Mouse (Mus musculus) adrenal gland, adult (tissue): ENCODE measurements around the gene Trp53.
"Not testable (repeated sequence)": the region's sequence is repeated elsewhere in the genome, so short reads cannot be mapped to it uniquely, and the experiment has no call there.

ENCODE experiments used
- DNase-seq, 2 experiments: peaks; one replicate each; pipeline ENCODE4 v3.0.0; 2022 to 2023; ENCODE audit warnings: low spot score in 1 of 2; ENCODE audit not compliant: inconsistent age in 2 of 2

The Trp53 gene

DNA sequence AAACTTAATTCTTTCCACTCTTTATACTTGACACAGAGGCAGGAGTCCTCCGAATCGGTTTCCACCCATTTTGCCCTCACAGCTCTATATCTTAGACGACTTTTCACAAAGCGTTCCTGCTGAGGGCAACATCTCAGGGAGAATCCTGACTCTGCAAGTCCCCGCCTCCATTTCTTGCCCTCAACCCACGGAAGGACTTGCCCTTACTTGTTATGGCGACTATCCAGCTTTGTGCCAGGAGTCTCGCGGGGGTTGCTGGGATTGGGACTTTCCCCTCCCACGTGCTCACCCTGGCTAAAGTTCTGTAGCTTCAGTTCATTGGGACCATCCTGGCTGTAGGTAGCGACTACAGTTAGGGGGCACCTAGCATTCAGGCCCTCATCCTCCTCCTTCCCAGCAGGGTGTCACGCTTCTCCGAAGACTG lies at the start of gene Trp53, which contains the start of gene Wrap53:
Gene Trp53, plus strand, starts transcription at position 269 of the 424 bp plus-strand sequence.
Gene Wrap53, minus strand, starts transcription at position 165 of the 424 bp plus-strand sequence.
- DNase-seq, result peak; percentile 92 to 97

DNA sequence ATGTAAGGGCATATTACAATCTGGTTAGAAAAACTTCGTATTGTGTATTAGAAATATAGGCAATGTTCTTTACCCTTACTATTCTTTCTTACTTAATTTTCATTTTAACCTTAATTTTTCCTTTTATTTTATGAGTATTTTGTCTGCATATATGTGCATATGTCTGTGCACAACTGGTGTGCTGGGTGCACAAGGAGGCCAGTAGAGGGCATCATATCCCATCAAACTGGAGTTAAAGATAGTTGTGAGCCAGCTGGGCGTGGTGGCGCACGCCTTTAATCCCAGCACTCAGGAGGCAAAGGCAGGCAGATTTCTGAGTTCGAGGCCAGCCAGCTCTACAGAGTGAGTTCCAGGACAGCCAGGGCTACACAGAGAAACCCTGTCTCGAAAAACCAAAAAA lies 49.4 kb upstream of the Trp53 start:
- DNase-seq, result not testable (repeated sequence)

GRCm38 (mm10) chr11:69532480-69533150 lies 47.5 kb upstream of the Trp53 start:
- no peak for DNase-seq

DNA sequence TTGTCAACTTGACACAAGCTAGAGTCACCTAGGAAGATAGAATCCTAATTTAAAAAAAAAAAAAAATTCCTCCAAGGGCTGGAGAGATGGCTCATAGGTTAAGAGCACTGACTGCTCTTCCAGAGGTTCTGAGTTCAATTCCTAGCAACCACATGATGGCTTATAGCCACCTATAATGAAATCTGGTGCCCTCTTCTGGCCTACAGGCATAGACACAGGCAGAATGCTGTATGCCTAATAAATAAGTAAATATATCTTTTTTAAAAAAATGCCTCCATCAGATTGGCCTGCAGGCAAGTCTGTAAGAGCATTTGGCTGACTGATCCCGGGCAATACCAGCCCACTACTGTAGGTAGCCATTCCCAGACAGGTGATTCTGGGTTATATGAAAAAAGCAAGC lies 45.2 kb upstream of the Trp53 start:
- no peak for DNase-seq

DNA sequence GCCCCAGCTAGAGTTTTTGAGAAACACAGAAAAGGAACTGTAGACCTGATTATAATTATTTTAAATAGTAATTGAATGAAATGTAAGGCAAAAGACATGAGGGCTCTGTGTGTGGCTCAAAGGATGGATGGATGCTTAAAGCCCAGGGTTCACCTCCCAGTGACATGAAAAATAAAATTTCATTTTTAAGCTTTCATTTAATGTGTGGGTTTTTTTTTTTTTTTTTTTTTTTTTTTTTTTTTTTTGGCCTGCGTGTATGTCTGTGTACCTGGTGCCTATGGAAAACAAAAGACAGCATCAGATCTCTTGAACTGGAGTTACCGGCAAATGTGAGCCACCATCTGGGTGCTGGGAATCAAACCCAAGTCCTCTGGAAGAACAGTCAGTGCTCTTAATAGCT lies 39.5 kb upstream of the Trp53 start:
- no peak for DNase-seq

DNA sequence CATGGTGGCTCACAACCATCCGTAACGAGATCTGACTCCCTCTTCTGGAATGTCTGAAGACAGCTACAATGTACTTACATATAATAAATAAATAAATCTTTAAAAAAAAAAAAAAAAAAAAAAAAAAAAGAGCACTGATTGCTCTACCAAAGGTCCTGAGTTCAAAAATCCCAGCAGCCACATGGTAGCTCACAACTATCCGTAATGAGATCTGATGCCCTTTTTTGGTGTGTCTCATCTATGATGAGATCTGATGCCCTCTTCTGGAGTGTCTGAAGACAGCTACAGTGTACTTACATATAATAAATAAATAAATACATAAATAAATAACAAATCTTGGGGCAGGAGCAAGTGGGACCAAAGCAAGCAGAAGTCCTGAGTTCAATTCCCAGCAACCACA lies 38.4 kb upstream of the Trp53 start:
- not testable (repeated sequence) for DNase-seq

DNA sequence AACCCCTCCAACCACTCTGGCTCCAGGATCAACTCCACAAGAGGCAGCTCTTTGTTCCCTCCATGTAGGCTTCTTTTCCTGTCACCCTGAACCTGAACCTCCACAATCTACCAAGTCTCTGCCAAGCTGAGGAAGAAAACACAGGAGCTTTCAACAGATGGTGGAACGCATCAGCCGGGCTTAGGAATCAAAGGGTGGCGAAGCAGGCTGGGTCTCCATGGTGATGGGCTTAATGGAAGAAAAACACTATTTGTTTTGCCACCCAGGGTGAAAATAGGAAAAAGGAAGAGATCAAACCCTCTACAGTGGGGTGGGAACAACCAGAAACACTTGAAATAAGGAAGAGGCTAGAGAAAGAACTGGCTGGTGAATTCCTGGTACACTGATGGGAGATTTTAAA lies 36.6 kb upstream of the Trp53 start:
- DNase-seq, result no peak

DNA sequence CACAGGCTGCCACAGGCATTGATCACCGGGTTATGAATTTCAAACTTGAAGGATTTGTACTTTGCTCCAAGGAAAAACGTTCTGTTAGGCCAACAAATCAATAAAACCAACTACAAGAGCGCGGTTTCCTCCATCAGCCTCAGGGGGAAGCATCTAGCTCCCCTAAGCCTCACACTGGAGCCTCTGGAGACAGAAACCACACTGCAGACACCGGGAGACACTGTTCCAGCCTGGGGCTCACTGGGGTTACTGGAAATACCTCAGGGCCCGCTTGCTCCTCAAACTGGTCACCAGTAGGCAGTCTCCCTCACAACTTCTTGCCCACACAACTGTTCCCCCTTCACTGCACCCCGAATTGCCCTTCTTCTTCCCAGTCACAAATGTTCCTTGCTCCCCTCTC lies 34.2 kb upstream of the Trp53 start:
- DNase-seq, result no peak

DNA sequence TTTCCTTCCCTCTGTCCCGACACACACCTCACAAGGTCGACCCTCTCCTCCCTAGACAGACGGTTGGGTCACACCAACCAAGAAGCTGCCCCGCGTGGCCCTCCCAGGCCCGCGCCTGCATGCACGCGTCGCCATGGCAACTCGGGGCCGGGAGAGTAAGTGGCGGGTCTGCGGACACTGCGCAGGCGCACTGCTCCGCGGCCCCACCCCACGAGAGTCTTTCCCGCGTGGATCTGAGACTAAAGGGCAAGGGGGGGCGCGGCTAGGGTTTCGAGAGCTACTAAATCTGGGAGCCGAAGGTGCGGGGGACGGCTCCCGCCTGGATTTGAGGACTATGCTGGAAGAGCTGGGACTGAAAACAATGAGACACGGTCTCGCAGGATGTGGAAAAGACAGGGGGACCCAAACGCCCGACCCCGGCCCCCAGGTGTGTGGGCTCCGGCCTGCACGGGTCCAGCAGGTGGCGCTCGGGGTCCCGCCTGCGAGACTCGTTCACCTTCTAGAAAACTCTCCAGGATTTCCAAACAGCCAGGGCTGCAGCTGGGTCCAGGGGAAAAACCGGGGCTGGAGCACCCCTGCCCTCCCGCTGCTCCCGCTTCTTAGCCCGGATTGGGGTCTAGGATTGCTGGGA lies 33.6 kb upstream of the Trp53 start:
- peak; percentile 80 to 89 for DNase-seq

DNA sequence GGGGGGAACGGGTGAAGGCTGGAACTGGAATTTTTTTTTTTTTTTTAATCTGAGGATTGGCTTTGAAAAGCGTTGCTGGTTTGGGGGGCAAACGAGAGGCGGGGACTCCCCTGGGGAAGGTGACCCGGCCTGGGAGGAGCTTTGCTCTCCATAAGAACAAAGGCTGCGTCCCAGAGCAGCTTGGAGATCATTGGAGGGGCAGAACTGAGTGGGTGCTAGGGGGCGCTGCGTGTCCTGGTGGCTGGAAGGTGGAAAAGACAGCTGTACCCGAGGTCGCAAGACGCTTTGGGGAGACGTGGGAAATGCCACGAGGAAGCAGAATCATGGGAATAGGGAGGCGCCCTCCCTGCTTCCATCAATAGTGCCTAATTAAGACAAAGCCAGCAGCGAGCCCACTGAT lies 33.1 kb upstream of the Trp53 start:
- DNase-seq, result peak; percentile 51 to 79

DNA sequence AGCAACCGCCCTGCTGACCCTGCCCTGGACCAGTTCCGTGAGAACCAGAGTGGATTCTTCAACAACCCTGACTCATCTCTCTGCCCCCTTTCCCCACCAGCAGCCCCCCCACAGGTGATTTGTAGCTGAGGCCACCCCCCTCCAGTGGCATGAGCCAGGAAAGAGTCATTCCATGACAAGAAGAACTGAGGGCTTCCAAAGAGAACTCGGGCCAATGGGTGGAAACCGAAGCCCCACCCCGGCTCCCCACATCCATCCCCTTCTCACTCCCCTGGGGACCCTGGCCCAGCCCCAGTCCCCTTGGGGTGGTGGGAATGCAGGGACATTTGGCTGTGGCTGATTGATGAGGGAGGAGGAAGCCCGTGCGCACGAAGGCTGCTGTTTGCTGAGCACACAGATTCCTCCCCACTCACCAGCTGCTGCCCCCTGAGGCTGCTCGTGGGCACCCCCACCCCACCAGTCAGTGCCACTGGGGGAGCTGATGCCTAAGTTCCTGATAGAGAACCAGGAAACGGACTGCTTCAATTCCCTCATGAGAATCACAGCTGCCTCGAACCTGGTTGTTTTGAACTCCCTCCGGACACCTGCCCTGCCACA lies 31.0 kb upstream of the Trp53 start, which contains the start of gene Dnah2:
Gene Dnah2, minus strand, starts transcription at position 51 of the 597 bp plus-strand sequence.
- no peak for DNase-seq

GRCm38 (mm10) chr11:69551310-69551709 lies 28.8 kb upstream of the Trp53 start:
- no peak for DNase-seq

DNA sequence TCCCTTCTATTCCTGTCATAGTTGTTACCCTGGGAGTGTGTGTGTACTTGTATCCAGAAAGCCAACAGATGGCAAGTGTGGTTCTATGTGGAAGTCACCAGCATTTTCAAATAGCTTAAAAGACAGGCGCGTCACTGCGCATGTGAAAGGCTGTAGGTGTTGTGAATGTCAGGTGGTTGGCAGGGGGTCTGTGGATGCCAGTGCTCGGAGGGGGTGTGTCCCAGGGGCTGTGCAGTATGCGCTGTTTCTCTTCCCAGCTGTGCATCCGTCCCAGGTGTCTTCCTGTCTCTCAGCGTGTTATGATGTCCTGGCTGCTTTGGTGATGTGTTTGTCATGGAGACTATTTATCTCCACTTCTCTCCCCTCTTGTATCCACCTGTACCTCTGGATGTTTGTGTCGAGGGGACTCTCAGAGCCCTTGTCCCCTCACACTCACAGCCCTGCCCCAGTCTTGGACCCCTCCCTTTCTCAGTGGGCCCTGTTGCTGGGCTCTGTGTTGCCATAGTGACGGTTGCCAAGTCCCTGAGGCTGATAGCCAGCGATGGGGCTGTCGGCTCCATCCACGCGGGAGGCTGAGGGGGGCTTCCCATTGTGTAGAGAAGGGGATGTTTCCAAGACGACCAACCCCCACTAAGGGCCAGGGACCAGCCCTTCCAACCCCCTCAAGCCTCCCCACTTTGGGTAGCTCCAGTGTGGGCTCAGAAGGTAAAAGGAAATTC lies 27.4 kb upstream of the Trp53 start:
- DNase-seq, result no peak

DNA sequence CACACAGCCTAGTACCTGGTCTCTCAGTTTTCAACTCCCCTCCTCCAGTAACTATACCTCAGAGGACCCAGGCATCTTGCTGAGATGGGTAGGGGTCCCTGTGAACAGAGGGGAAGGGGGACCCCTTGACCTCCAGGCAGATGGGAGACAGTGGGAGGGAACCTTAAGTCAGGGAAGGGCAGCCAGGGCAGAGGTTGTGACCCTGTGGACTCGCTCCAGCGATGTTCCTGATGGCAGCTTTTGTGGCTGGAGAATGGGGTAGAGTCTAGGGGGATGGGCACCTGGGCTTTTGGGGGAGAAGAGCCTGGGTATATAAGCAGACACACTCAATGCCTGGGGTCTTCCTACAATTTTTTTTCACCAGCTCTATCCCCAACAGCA lies 26.8 kb upstream of the Trp53 start:
- no peak for DNase-seq

DNA sequence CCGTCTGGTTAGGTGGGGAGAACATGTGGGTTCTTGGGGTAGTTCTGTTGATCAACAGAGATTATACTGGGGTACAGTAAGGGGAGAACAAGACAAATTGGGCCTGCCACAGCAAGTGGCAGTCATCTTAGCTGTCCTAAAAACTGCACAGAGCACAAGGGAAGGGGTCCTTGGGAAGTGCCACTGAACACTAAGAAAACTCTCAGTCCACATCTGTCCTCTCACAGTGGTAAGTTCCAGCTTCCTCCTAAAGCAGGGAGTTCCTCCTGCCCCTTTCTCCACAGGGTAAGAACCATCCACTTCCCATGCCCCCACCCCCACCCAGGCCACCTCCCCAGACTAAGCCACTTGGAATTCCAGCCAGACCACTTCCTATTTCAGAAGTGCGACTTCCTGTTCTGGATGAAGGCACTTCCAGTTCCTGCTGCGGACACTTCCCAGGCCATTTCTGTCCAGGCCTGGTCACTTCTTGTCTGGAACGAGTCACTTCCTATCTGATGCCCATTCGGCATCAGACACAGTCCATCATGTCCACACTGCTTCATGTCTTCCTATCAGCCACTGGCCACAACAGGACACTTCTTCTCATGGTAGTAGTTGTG lies 25.5 kb upstream of the Trp53 start:
- no peak for DNase-seq

- no peak for DNase-seq
These were observed 22.7 kb upstream of the Trp53 start for GRCm38 (mm10) chr11:69557381-69557958.

GRCm38 (mm10) chr11:69558756-69559155 lies 21.4 kb upstream of the Trp53 start:
- peak in 1 of 2 experiments; percentile 45 for DNase-seq

GRCm38 (mm10) chr11:69559183-69559582 lies 21.0 kb upstream of the Trp53 start:
- DNase-seq, result peak in 1 of 2 experiments; percentile 38

GRCm38 (mm10) chr11:69559851-69560765 lies 20.1 kb upstream of the Trp53 start, which contains the start of gene Efnb3:
Gene Efnb3, minus strand, starts transcription at chr11:69560205.
- peak in 1 of 2 experiments; percentile 43 for DNase-seq
